Comparison of ENCODE assay signal across 8 mouse cellular contexts in genomic region chr12:106010065-106010915, GRCm38 (mm10). TPM values are rescaled to one million over a fixed set of nuclear protein-coding genes. Genes with fewer than 3 reads are reported as not detected.
DNase-seq lines count a peak whose midpoint lies in the region; ATAC-seq lines count a peak whose summit lies in the region.

Gene Vrk1 (plus strand): TSS chr12:106010228.

- peak within 1 kb of the TSS; percentile 92 for H3K27ac ChIP-seq in heart, embryonic 10.5 days
- H3K27ac ChIP-seq in kidney, embryonic 15.5 days = peak within 1 kb of the TSS; percentile 77

- WGBS in heart, embryonic 10.5 days = under 1% methylated on average over 72 of the region's 72 CpGs
- under 1% methylated on average over 72 of the region's 72 CpGs for WGBS in kidney, embryonic 15.5 days

- H3K27me3 ChIP-seq in heart, embryonic 10.5 days (ENCODE audit: insufficient read depth, poor library complexity, severe bottlenecking) = no peaks in the 10 kb centered on the region
- H3K27me3 ChIP-seq in kidney, embryonic 15.5 days = no peaks in the 10 kb centered on the region

- H3K4me1 ChIP-seq in heart, embryonic 10.5 days = peaks cover 10% of the 10 kb centered on the region; the same call in 1 of the 2 replicates
- H3K4me1 ChIP-seq in kidney, embryonic 15.5 days = peaks cover 6% of the 10 kb centered on the region

- peak; percentile 88 to 91 for DNase-seq in B cell, adult 2 months
- peak; percentile 100 for DNase-seq in brain, adult 2 months (ENCODE audit: low read depth, low spot score)
- peak; percentile 99 for DNase-seq in heart, embryonic 10.5 days (ENCODE audit: low spot score)
- DNase-seq in liver = peak; percentile 96
- DNase-seq in spleen, postnatal 4 days (ENCODE audit: low spot score in 2 of 2) = peak; percentile 94 to 95

- H3K9me3 ChIP-seq in heart, embryonic 10.5 days = no peaks in the 10 kb centered on the region
- H3K9me3 ChIP-seq in kidney, embryonic 15.5 days (replicated peaks) = no peaks in the 10 kb centered on the region

- peak within 1 kb of the TSS; percentile 77 for H3K9ac ChIP-seq in kidney, embryonic 15.5 days

- H3K4me2 ChIP-seq in kidney, embryonic 15.5 days = peak within 1 kb of the TSS; percentile 73

- peak; percentile 97 for ATAC-seq in erythroblast, adult 5-6 weeks (replicated peaks; ENCODE audit: low FRiP score, poor library complexity, severe bottlenecking)
- ATAC-seq in kidney, embryonic 15.5 days (replicated peaks; ENCODE audit: low FRiP score) = peak; percentile 99
- ATAC-seq in monocyte, adult 5-6 weeks (replicated peaks; ENCODE audit: insufficient number of reproducible peaks, low FRiP score, low TSS enrichment, poor library complexity, severe bottlenecking) = peak; percentile 98

- H3K4me3 ChIP-seq in heart, embryonic 10.5 days = peak within 1 kb of the TSS; percentile 97
- H3K4me3 ChIP-seq in kidney, embryonic 15.5 days (replicated peaks) = peak within 1 kb of the TSS; percentile 94

- no peaks in the 10 kb centered on the region; the same call in none of the 2 replicates for H3K36me3 ChIP-seq in heart, embryonic 10.5 days
- H3K36me3 ChIP-seq in kidney, embryonic 15.5 days = 0 out of 2 replicates have a peak, but pooled peaks cover 7% of the 10 kb centered on the region

RNA-seq across cellular contexts. Expression of gene Vrk1, which starts in this region (rescaled TPM):
- total RNA-seq in erythroblast, adult 5-6 weeks (2015; ENCODE audit: low replicate concordance) = 13.8 and 37.2 TPM in 2 replicates
- 38.2 and 50.0 TPM in 2 replicates for total RNA-seq in erythroblast, adult 5-6 weeks (2017; ENCODE audit: low replicate concordance)
- polyA plus RNA-seq in heart, embryonic 10.5 days (2016; fragmentation: Nextera tagmentation; extraction: Ambion mirVana) = 62.9 and 76.4 TPM in 2 replicates
- 71.3 and 77.7 TPM in 2 replicates for polyA plus RNA-seq in kidney, embryonic 15.5 days (2015; fragmentation: Nextera tagmentation; extraction: Ambion mirVana)
- total RNA-seq in monocyte, adult 5-6 weeks (2017) = 66.1 to 119 TPM (median 109 TPM) in 3 replicates

Comparison
In these comparisons a context has a peak if more than half of its experiments do, and no peak if none do; other contexts are left out.
1. Peak in every context shown above with its lines: DNase-seq, ATAC-seq, H3K4me3 ChIP-seq and H3K27ac ChIP-seq.